Mouse (Mus musculus): ENCODE measurements around the gene Krtap19-4. TPM values are rescaled to one million over a fixed set of nuclear protein-coding genes. Genes with fewer than 3 reads are reported as not detected.

Gene Krtap19-4
- polyA plus RNA-seq, 1 experiment from 2014 or later = not detected

Other genes with a start within 250 kb of the Krtap19-4 start
- gene Krtap26-1, start 237.3 kb downstream of the Krtap19-4 start, polyA plus RNA-seq (2016; fragmentation: Nextera tagmentation; extraction: Ambion mirVana) = not detected in 2 replicates
- not detected in 2 replicates for gene Krtap27-1, start 213.4 kb downstream of the Krtap19-4 start, polyA plus RNA-seq (2016; fragmentation: Nextera tagmentation; extraction: Ambion mirVana)
- not detected in 2 replicates for gene 2310061N02Rik, start 177.1 kb downstream of the Krtap19-4 start, polyA plus RNA-seq (2016; fragmentation: Nextera tagmentation; extraction: Ambion mirVana)
- not detected in 2 replicates for gene Krtap13-1, start 156.2 kb downstream of the Krtap19-4 start, polyA plus RNA-seq (2016; fragmentation: Nextera tagmentation; extraction: Ambion mirVana)
- gene Krtap13, start 133.5 kb downstream of the Krtap19-4 start, polyA plus RNA-seq (2016; fragmentation: Nextera tagmentation; extraction: Ambion mirVana) = not detected in 2 replicates
- gene 2310034C09Rik, start 126.2 kb downstream of the Krtap19-4 start, polyA plus RNA-seq (2016; fragmentation: Nextera tagmentation; extraction: Ambion mirVana) = not detected in 2 replicates
- gene 2310057N15Rik, start 110.9 kb downstream of the Krtap19-4 start, polyA plus RNA-seq (2016; fragmentation: Nextera tagmentation; extraction: Ambion mirVana) = not detected in 2 replicates
- not detected in 2 replicates for gene Gm5965, start 107.2 kb downstream of the Krtap19-4 start, polyA plus RNA-seq (2016; fragmentation: Nextera tagmentation; extraction: Ambion mirVana)
- not detected in 2 replicates for gene Gm20741, start 72.9 kb downstream of the Krtap19-4 start, polyA plus RNA-seq (2016; fragmentation: Nextera tagmentation; extraction: Ambion mirVana)
- not detected in 2 replicates for gene Krtap15, start 64.9 kb downstream of the Krtap19-4 start, polyA plus RNA-seq (2016; fragmentation: Nextera tagmentation; extraction: Ambion mirVana)
- gene Krtap14, start 58.9 kb downstream of the Krtap19-4 start, polyA plus RNA-seq (2016; fragmentation: Nextera tagmentation; extraction: Ambion mirVana) = not detected in 2 replicates
- not detected in 2 replicates for gene Krtap19-1, start 15.7 kb downstream of the Krtap19-4 start, polyA plus RNA-seq (2016; fragmentation: Nextera tagmentation; extraction: Ambion mirVana)
- gene Krtap19-2, start 10.8 kb downstream of the Krtap19-4 start, polyA plus RNA-seq (2016; fragmentation: Nextera tagmentation; extraction: Ambion mirVana) = not detected in 2 replicates
- gene Krtap19-3, start 7.1 kb downstream of the Krtap19-4 start, polyA plus RNA-seq (2016; fragmentation: Nextera tagmentation; extraction: Ambion mirVana) = not detected in 2 replicates
- gene Krtap19-5, start 11.4 kb upstream of the Krtap19-4 start, polyA plus RNA-seq (2016; fragmentation: Nextera tagmentation; extraction: Ambion mirVana) = not detected in 2 replicates
- gene Krtap19-9b, start 47.2 kb upstream of the Krtap19-4 start, polyA plus RNA-seq (2016; fragmentation: Nextera tagmentation; extraction: Ambion mirVana) = not detected in 2 replicates
- gene Krtap16-3, start 77.8 kb upstream of the Krtap19-4 start, polyA plus RNA-seq (2016; fragmentation: Nextera tagmentation; extraction: Ambion mirVana) = not detected in 2 replicates
- not detected in 2 replicates for gene Krtap22-2, start 125.7 kb upstream of the Krtap19-4 start, polyA plus RNA-seq (2016; fragmentation: Nextera tagmentation; extraction: Ambion mirVana)
- not detected in 2 replicates for gene Gm10229, start 130.2 kb upstream of the Krtap19-4 start, polyA plus RNA-seq (2016; fragmentation: Nextera tagmentation; extraction: Ambion mirVana)
- not detected in 2 replicates for gene Krtap6-1, start 146.6 kb upstream of the Krtap19-4 start, polyA plus RNA-seq (2016; fragmentation: Nextera tagmentation; extraction: Ambion mirVana)
- not detected in 2 replicates for gene Gm10228, start 156.4 kb upstream of the Krtap19-4 start, polyA plus RNA-seq (2016; fragmentation: Nextera tagmentation; extraction: Ambion mirVana)
- gene Krtap6-5, start 162.8 kb upstream of the Krtap19-4 start, polyA plus RNA-seq (2016; fragmentation: Nextera tagmentation; extraction: Ambion mirVana) = not detected in 2 replicates
- not detected in 2 replicates for gene 1110025L11Rik, start 178.9 kb upstream of the Krtap19-4 start, polyA plus RNA-seq (2016; fragmentation: Nextera tagmentation; extraction: Ambion mirVana)
- gene Krtap6-3, start 198.9 kb upstream of the Krtap19-4 start, polyA plus RNA-seq (2016; fragmentation: Nextera tagmentation; extraction: Ambion mirVana) = not detected in 2 replicates

Measured in neural tube, embryonic 12.5 days (tissue).